Mouse (Mus musculus) spleen, adult 12 weeks (tissue): ENCODE measurements around the gene Aplf.

Source experiments
- DNase-seq: peaks from one replicate; pipeline ENCODE4 v3.0.0; 2022; ENCODE audit warnings: low spot score

The Aplf gene

GRCm38 (mm10) chr6:87623151-87623550 is 48.8 kb downstream of the Aplf start:
- no peak for DNase-seq

- DNase-seq = no peak
These were observed 50.7 kb downstream of the Aplf start for GRCm38 (mm10) chr6:87621281-87621680.

- DNase-seq = no peak
These were observed 54.0 kb downstream of the Aplf start for GRCm38 (mm10) chr6:87618021-87618420.

- no peak for DNase-seq
These were observed 56.3 kb downstream of the Aplf start for GRCm38 (mm10) chr6:87615696-87616083.

GRCm38 (mm10) chr6:87614794-87615695 is 56.9 kb downstream of the Aplf start:
- peak; percentile 28 for DNase-seq

GRCm38 (mm10) chr6:87599825-87600224 is 72.2 kb downstream of the Aplf start:
- no peak for DNase-seq

GRCm38 (mm10) chr6:87597116-87597833 is 74.7 kb downstream of the Aplf start:
- no peak for DNase-seq

GRCm38 (mm10) chr6:87594188-87594587 is 77.8 kb downstream of the Aplf start:
- DNase-seq = no peak

- peak; percentile 56 for DNase-seq
These were observed 81.4 kb downstream of the Aplf start, which contains the start of gene Prokr1 for GRCm38 (mm10) chr6:87590394-87591281. Gene Prokr1, minus strand, starts transcription at chr6:87590743.

- DNase-seq = no peak
These were observed 82.1 kb downstream of the Aplf start for GRCm38 (mm10) chr6:87589718-87590393.

GRCm38 (mm10) chr6:87583991-87584390 is 88.0 kb downstream of the Aplf start:
- DNase-seq = no peak

GRCm38 (mm10) chr6:87583183-87583611 is 88.8 kb downstream of the Aplf start:
- DNase-seq = peak; percentile 31

- no peak for DNase-seq
These were observed 89.5 kb downstream of the Aplf start for GRCm38 (mm10) chr6:87582456-87582855.

- DNase-seq = no peak
These were observed 90.4 kb downstream of the Aplf start for GRCm38 (mm10) chr6:87581581-87581980.

- DNase-seq = no peak
These were observed 90.9 kb downstream of the Aplf start for GRCm38 (mm10) chr6:87581071-87581470.
